Mouse (Mus musculus): ENCODE results near the gene Nupl2.

The Nupl2 gene

DNA sequence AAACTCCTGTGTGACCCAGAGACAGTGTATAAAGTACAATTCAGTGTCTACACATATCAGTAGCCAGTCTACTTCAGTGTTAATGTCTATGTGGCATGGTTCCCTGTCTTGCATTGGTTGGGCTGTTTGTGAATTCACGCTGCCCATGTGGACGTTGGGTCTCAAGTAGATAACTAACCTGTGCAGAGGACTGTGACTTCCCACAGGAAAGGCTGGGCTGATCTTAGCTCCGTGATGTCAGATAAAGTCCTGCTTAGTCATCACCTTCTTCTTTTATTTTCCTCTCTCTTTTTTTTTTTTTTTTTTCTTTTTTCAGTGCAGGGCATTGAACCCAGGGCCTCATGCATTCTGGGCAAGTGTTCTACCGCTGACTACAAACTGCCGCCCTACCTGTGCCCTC lies 43.7 kb downstream of the Nupl2 start:
- no peak for DNase-seq (ENCODE audit: low read depth, low spot score)

DNA sequence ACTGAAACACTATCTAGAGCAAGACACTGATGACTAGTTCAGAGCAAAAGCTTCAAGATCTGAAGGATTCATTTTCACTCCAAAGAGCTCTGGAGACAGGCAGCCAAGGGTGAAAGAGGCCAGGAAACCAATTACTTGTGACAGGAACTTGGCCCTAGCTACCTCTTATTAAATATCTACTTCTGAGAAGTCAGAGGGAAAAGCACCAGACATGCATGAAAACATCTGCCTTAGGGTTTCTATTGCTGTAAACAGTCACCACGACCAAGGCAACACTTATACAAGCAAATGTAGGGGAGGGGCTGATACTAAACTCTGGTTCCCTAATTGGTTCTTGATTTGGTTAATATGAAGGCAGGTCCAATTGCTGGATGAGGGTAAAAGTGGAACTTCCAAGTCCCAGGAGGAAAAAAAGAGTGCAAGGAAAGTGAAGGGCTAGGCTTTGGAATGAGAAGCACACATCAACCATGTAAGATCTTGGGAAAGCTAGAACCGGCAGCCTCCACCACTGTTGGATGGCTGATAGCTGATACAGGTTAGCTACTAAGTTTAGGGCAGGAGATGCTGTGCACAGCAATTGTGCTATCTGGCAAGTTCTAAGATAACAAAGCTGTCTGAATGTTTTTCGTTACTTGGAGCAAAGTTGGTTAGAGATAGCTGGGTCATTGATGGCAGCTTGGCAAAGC lies 49.2 kb downstream of the Nupl2 start:
- DNase-seq (ENCODE audit: low read depth, low spot score) = peak; percentile 26

GRCm38 (mm10) chr5:24214547-24214878 lies 49.8 kb downstream of the Nupl2 start:
- no peak for DNase-seq (ENCODE audit: low read depth, low spot score)

GRCm38 (mm10) chr5:24214900-24215299 lies 50.1 kb downstream of the Nupl2 start:
- no peak for DNase-seq (ENCODE audit: low read depth, low spot score)
